Mouse (Mus musculus) central nervous system, embryonic 18 days (tissue): ENCODE results near the gene Slc15a1. TPM values are rescaled to one million over a fixed set of nuclear protein-coding genes. Genes with fewer than 3 reads are reported as not detected.

Experiments
- polyA plus RNA-seq: library from polyadenylated mRNA; depleted of rRNA; stranded (reverse); fragments of >200 nt; gene quantifications from 2 replicates; pipeline ENCODE4 v1.2.3, GENCODE M21; 2012; rRNA removed

Slc15a1 gene
- 0.05 and 0.65 TPM in 2 replicates for polyA plus RNA-seq

DNA sequence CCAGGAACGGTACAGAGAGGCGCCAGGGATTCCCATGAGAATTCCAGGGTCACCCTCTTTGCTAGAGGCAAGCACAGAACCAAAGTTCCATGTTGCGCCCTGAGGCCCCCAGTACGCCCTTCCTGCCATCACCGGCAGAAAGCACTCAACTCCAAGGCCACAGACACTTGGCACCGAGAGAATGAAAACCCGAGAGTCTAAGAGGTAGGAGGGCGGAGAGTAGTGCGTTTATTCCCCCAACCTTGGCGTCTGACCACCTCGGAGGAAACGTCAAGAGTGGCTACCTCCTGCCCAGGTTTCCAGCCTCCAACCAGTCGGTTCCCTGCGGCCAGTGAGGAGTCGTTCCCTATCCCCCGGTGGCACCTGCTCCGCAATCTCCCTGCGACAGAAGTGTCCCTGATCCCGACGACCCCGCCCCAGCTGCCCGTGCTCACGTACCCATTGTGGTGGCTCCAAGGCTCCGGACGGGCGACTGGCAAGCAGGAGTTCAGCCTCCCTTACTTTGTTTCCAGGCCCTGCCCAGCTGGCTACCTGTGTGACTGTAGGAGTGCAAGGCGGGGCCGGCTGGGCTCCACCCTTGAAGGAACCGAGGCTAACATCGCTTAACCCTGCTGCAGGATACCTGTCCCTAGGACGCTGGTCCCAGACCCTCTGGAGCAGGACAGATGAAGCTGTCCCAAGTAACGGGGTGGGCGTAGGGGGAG is at the start of gene Slc15a1:
Gene Slc15a1 (minus strand): TSS at position 472 of the 704 bp plus-strand sequence.

Other genes starting within 250 kb of the Slc15a1 start
- gene Stk24, start 125.2 kb downstream of the Slc15a1 start, polyA plus RNA-seq: 20.4 and 21.6 TPM in 2 replicates